Mouse (Mus musculus) ES-E14 (cell line): ENCODE data around the gene Pygo1.

Experiments
- CHD2 ChIP-seq: IDR thresholded peaks from 2 replicates; pipeline ENCODE4 v1.6.1; 2014; ENCODE audit warnings: mild to moderate bottlenecking, low read depth, low read length, inconsistent platforms
- HCFC1 ChIP-seq: IDR thresholded peaks from 2 replicates; pipeline ENCODE4 v1.6.1; 2012; ENCODE audit warnings: low read length, inconsistent platforms, borderline replicate concordance; ENCODE audit not compliant: insufficient read depth
- MAFK ChIP-seq: IDR thresholded peaks from 2 replicates; pipeline ENCODE4 v1.6.1; 2014; ENCODE audit warnings: mild to moderate bottlenecking, low read depth, low read length, inconsistent platforms; ENCODE audit not compliant: insufficient read depth
- ZC3H11A ChIP-seq: IDR thresholded peaks from 2 replicates; pipeline ENCODE4 v1.6.1; 2012; ENCODE audit warnings: low read depth, mild to moderate bottlenecking, inconsistent platforms, low read length, borderline replicate concordance

- TF ChIP-seq MAFK (no peak), ZC3H11A (no peak), CHD2 (no peak), HCFC1 (no peak)
These were observed 66.0 kb downstream of the Pygo1 start for GRCm38 (mm10) chr9:72991420-72991819.
